Mouse (Mus musculus) megakaryocyte, embryonic 14.5 days (primary cell): ENCODE results near the gene Polr1d. TPM values are rescaled to one million over a fixed set of nuclear protein-coding genes. Genes with fewer than 3 reads are reported as not detected.

Experiments
- H3K27me3 ChIP-seq: replicated peaks from 2 replicates; pipeline ENCODE3; 2012; ENCODE audit warnings: inconsistent platforms
- H3K36me3 ChIP-seq: replicated peaks from 2 replicates; pipeline ENCODE3; 2012; ENCODE audit warnings: low read length, inconsistent platforms, mixed read lengths
- H3K4me1 ChIP-seq: 2 replicates; pipeline ENCODE4 v1.6.1; 2012; ENCODE audit warnings: inconsistent platforms
- H3K4me3 ChIP-seq: replicated peaks from 2 replicates; pipeline ENCODE3; 2012; ENCODE audit warnings: moderate library complexity, mild to moderate bottlenecking, inconsistent platforms
- H3K9me3 ChIP-seq: 2 replicates; pipeline ENCODE4 v1.6.1; 2012; ENCODE audit warnings: inconsistent platforms
- FLI1 ChIP-seq: IDR thresholded peaks from 2 replicates; pipeline ENCODE4 v1.6.1; 2012; ENCODE audit warnings: low read length, inconsistent platforms, mixed read lengths
- GATA1 ChIP-seq: IDR thresholded peaks from 3 replicates; pipeline ENCODE4 v1.6.1; 2012; ENCODE audit warnings: mixed read lengths, low read length, inconsistent platforms, borderline replicate concordance
- polyA plus RNA-seq: library from polyadenylated mRNA; stranded (reverse); fragments of >175 nt; gene quantifications from 2 replicates; pipeline ENCODE4 v1.2.3, GENCODE M21; 2012; ENCODE audit warnings: low replicate concordance; ENCODE audit not compliant: insufficient read depth

The Polr1d gene
- polyA plus RNA-seq, 1 experiment = 100 TPM

DNA sequence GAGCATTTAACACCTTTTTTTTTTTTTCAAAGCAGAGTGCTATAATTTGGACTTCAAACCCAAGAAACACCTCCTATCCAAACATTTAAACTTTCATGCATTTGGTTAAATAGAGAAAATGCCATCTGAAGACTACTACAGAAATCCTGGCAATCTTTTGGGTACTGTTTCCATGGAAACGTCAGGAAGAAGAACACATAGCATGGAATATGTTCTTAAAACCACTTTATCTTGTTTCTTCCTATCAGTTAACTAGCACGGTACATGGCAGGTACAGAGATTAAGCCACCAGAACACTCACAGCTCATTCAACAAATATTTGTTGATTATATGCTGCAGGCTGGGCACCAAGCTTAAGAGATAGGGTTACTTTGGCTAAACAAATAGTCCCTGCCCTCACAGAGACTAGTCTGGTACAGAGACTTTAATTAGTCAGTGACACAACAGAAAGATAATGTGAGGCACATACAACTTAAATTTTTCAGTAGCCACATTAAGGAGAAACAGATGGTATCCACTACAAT lies 22.0 kb upstream of the Polr1d start:
- Histone ChIP-seq H3K4me3 (no peak overlapping the region), H3K36me3 (peaks cover 3% of the 10 kb centered on the region), H3K9me3 (no peaks in the 10 kb centered on the region), H3K27me3 (no peaks in the 10 kb centered on the region), H3K4me1 (peaks cover 44% of the 10 kb centered on the region)
- TF ChIP-seq FLI1 (no peak), GATA1 (no peak)

DNA sequence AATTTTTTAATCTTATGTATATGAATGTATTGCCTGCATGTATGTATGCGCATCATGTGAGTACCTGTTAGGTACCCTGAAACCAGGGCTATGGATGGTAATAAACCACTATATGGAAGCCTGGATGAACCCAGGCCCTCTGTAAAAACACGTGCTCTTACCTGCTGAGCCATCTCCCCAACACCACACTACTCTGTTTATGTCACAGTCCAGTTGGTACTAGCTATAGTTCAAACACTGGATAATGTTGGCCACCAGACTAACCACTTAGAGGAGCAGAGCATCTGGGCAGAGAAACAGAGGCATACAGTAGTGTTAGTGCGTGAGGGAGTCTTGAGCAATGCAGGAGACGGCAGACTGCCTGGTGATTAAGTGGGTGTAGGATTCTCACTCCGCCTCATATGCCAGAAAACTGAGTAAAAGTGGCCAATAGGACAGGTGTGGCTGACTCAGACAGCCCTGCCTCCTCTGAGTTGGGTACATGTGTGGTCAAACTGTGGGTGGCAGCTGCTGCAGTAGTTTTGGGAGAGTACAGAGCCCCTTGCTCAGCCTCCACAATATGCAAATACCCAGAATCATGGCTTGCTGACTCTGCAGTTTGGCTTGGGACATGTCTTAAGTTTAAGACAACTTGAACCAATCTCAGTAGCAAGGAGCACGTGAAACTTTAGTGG lies 21.1 kb upstream of the Polr1d start:
- H3K9me3 ChIP-seq = no peaks in the 10 kb centered on the region
- no peaks in the 10 kb centered on the region for H3K27me3 ChIP-seq
- peaks cover 3% of the 10 kb centered on the region for H3K36me3 ChIP-seq
- H3K4me3 ChIP-seq = peak overlapping the region; percentile 8
- H3K4me1 ChIP-seq = peaks cover 48% of the 10 kb centered on the region
- TF ChIP-seq FLI1 (no peak), GATA1 (no peak)

DNA sequence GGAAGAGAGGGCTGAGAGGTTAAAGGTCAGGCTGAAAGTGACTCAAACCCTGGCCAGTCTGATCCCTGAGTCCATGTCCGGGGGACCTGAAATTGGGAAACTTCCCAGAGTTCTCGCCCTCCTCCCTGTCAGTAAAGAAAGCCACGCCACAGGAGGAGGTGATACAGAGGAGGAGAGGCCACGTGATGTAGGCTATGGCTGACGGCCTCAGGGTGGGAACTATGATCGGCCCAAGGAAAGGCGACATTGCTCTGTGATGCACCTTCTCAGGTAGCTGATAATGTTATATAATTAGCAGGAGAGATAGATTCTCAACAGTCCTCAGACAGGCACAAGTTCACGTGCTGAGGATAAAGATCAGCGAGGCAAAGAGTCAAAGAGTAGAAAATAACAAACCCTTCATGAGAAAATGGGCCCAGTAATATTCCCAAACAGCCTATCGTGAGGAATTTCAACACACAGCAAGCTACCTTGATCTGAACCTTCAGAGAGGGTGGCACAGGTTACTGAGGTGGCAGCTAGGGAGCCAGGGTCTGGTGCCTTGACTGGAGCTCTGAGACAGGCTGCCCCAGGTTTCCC lies 20.0 kb upstream of the Polr1d start:
- no peak for TF ChIP-seq GATA1
- TF ChIP-seq FLI1 = no peak
- Histone ChIP-seq H3K36me3 (peaks cover under 1% of the 10 kb centered on the region), H3K4me1 (peaks cover 37% of the 10 kb centered on the region), H3K9me3 (no peaks in the 10 kb centered on the region), H3K4me3 (no peak overlapping the region), H3K27me3 (no peaks in the 10 kb centered on the region)

DNA sequence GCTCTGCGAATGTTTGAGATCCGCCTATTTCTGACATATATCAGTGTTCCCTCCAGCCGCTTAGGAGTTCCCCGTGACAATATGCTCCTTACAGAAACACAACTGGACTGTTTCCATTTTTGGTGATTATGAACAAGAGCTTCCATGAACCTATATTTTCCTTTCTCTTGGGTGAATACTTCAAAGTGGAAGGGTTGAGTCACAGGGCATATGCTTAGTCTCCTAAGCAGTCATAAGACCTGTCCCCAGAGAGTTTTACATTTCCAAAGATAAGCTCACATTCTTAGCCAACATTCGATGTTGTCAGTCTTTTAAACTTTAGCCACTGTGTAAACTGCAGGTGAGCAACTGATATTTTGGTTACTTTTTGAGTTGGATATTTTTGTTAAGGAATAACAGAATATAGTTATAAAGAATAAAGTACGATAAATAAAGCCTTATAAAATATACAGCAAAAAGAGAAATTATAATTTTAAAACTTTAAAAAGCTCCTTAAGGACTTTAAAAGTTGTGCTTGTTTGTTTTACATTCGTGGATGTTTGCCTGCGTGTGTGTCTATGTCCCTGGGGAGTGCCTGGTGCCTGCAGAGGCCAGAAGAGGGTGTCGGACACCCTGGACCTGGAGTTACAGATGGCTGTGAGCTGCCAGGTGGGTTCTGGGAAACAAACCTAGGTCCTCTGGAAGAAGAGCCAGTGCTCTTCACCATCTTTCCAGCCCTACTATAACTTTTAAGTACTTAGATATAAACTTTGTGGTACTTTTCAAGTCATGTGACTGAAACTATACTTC lies 19.0 kb upstream of the Polr1d start:
- Histone ChIP-seq H3K9me3 (no peaks in the 10 kb centered on the region), H3K4me1 (peaks cover 33% of the 10 kb centered on the region)
- TF ChIP-seq GATA1 (no peak), FLI1 (no peak)

DNA sequence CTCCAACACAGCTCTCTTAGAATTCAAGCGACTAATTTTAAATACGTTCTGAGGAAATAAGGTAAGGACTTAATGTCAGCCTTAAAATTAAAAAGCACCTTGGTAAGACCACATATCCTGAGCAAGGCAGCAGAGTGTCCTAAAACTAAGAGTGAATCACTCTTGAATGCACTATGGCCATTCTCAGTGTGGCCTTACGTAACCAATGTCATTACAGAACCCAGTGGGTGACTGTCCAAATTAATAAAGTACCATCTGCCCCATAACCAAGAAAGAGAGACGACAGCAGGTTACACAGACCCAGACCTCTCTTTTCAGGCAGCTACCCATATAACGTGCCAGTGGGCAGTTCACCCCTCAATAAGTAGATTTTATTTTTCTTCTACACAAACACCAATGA lies 18.2 kb upstream of the Polr1d start:
- Histone ChIP-seq H3K4me1 (peaks cover 39% of the 10 kb centered on the region), H3K27me3 (no peaks in the 10 kb centered on the region), H3K9me3 (no peaks in the 10 kb centered on the region), H3K4me3 (no peak overlapping the region), H3K36me3 (no peaks in the 10 kb centered on the region)
- TF ChIP-seq FLI1 (no peak), GATA1 (no peak)

More for the DNA sequence above, 19.0 kb upstream of the Polr1d start:
- Histone ChIP-seq H3K4me3 (no peak overlapping the region), H3K27me3 (no peaks in the 10 kb centered on the region), H3K36me3 (no peaks in the 10 kb centered on the region)

DNA sequence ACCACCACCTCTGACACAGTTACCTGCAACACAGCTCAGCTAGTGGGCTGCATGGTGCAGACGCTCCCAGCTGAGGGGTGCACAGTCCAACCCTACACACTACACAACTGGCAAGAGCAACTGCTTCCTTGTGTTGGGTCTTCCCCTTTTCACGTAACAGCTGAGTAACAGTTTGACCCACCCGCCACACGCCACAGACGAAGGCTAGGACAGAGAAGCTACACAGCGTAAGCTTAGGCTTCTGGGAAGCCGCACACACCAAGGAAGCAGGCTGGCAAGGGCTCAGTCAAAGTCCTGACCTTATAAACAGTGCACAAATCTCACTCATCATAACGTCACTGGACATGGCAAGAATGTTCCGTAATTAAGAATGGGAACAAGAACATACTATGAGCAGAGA lies 17.5 kb upstream of the Polr1d start:
- Histone ChIP-seq H3K4me3 (peak overlapping the region; percentile 59), H3K36me3 (no peaks in the 10 kb centered on the region), H3K9me3 (no peaks in the 10 kb centered on the region), H3K4me1 (peaks cover 39% of the 10 kb centered on the region), H3K27me3 (no peaks in the 10 kb centered on the region)
- TF ChIP-seq FLI1 (no peak), GATA1 (no peak)

DNA sequence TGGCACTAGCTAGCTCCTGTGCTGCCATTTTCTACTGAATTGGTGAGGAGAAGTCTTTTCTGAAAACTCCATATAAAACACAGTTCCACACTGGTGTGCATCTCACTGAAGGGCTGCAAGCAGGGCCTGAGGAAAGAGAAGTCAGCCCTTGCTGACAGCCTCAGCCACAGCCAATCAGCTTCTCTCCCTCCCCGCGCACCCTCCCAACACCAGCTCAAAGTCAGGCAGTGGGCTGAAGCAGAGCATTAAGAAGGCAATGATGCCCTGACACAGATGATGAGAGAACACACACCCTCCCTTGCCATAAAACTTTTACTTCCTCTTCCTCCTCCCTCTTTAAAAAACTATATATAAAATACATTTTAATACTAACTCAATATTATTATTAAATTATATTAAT lies 16.8 kb upstream of the Polr1d start:
- TF ChIP-seq FLI1 (no peak), GATA1 (no peak)
- Histone ChIP-seq H3K9me3 (no peaks in the 10 kb centered on the region), H3K4me1 (peaks cover 44% of the 10 kb centered on the region), H3K4me3 (no peak overlapping the region), H3K27me3 (no peaks in the 10 kb centered on the region), H3K36me3 (no peaks in the 10 kb centered on the region)

DNA sequence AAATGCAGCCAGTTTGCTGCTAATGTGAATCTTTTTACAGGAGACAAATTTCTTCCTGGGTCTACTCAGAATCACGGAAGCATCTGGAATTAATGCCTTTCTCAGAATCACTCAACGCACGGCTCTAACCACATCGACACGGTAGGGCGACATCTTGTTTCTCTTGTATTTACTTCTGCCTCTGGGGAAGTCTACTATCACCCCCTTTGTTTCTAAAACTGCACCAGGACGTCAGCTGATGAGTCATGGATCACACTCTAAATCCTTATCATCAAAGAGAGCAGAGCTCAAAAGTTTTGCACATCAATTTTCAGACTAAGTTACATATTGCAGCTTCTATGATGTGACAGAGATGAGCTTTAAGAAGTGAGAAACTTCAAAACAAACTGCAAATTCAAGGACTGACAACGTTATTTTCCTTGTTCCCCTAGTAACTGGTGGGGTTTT lies 13.6 kb upstream of the Polr1d start:
- Histone ChIP-seq H3K9me3 (no peaks in the 10 kb centered on the region), H3K36me3 (no peaks in the 10 kb centered on the region), H3K4me3 (no peak overlapping the region), H3K4me1 (peaks cover 40% of the 10 kb centered on the region), H3K27me3 (no peaks in the 10 kb centered on the region)
- TF ChIP-seq GATA1 = no peak
- no peak for TF ChIP-seq FLI1

DNA sequence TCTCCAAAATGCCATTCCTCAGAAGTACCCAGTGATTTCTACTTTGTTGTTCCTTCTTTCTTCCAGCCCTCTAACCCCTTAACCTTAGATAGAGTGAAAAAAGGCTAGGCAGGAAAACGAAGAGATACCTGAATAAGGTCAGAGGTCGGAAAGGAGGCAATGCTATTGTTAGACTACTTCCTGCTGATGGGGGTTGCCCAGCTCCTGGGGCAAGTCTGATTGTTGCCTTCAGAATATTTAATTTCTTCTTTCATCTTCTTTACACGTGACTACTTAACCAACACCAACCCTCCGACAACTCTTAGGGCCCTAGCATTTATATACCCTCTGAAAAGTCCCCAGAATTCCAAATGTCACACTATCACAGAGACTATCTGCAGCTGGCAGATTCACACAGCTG lies 10.7 kb upstream of the Polr1d start:
- no peak overlapping the region for H3K4me3 ChIP-seq
- peaks cover 9% of the 10 kb centered on the region for H3K36me3 ChIP-seq
- H3K27me3 ChIP-seq = no peaks in the 10 kb centered on the region
- TF ChIP-seq FLI1 (no peak), GATA1 (no peak)
- no peaks in the 10 kb centered on the region for H3K9me3 ChIP-seq
- H3K4me1 ChIP-seq = peaks cover 40% of the 10 kb centered on the region

DNA sequence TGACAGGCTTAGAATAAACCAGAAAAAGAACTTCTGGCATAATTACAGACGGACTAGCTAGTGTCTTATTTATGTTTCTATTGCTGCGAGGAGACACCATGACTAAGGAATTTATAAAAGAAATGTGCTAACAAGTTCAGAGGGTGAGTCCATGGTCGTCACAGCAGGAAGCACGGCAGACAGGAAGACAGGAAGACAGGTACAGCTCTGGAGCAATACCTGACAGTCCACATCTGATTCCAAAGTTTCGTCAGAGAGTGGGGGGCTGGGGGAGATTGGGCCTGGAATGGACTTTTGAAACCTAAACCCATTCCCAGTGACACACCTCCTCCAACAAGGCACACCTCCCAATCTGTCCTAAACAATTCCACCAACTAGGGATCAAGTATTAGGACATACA lies 9.9 kb upstream of the Polr1d start:
- Histone ChIP-seq H3K27me3 (no peaks in the 10 kb centered on the region), H3K36me3 (peaks cover 9% of the 10 kb centered on the region), H3K4me3 (no peak overlapping the region), H3K9me3 (no peaks in the 10 kb centered on the region), H3K4me1 (peaks cover 45% of the 10 kb centered on the region)
- TF ChIP-seq GATA1 (no peak), FLI1 (no peak)
